Mouse (Mus musculus): ENCODE measurements around the gene Rnaseh1. TPM values are rescaled to one million over a fixed set of nuclear protein-coding genes. Genes with fewer than 3 reads are reported as not detected.

Gene Rnaseh1
- total RNA-seq, 4 experiments from 2014 or later: 14.0 to 20.1 (median 17.2) TPM

Small RNAs within 50 kb of the gene (microRNA-seq; reads per million reads assigned to microRNA genes)
- 0.18 to 0.67 reads per million in 2 experiments for gene Mir6937

Other genes starting within 250 kb of the Rnaseh1 start
- under 1 TPM in 3 of 4 experiments, not detected in 1; 0.27 to 0.55 (median 0.35) TPM for gene Dcdc2c, start 97.2 kb upstream of the Rnaseh1 start, total RNA-seq (2022)
- not detected for gene Allc, start 67.1 kb upstream of the Rnaseh1 start, total RNA-seq (2022)
- 1 to 10 TPM; 3.9 to 10.0 (median 7.3) TPM for gene Colec11, start 26.2 kb upstream of the Rnaseh1 start, total RNA-seq (2022)
- 100 to 1,000 TPM; 394 to 492 (median 461) TPM for gene Rps7, start 13.6 kb upstream of the Rnaseh1 start, total RNA-seq (2022)
- gene Adi1, start 25.6 kb downstream of the Rnaseh1 start, total RNA-seq (2022): 100 to 1,000 TPM in 1 of 4 experiments, 10 to 100 TPM in 3; 83.4 to 109 (median 96.9) TPM
- 10 to 100 TPM; 41.7 to 51.0 (median 46.9) TPM for gene Trappc12, start 100.9 kb downstream of the Rnaseh1 start, total RNA-seq (2022)
- gene Eipr1, start 102.2 kb downstream of the Rnaseh1 start, total RNA-seq (2022): 10 to 100 TPM; 25.6 to 27.2 (median 26.4) TPM

Measured in adrenal gland, adult 8-10 months (tissue).